Mouse (Mus musculus) testis, adult 2 months (tissue): ENCODE data around the gene Kat5.

Experiments used
- CTCF ChIP-seq: fragments of 200-500 bp; IDR thresholded peaks from 2 replicates; pipeline ENCODE4 v1.5.1; 2012; ENCODE audit warnings: low read depth, mild to moderate bottlenecking, inconsistent platforms, low read length, moderate library complexity; ENCODE audit not compliant: control insufficient read depth, insufficient read depth, insufficient replicate concordance
- POLR2A ChIP-seq: fragments of 200-500 bp; IDR thresholded peaks from 2 replicates; pipeline ENCODE4 v1.6.1; 2012; ENCODE audit warnings: low read depth, mild to moderate bottlenecking, inconsistent platforms, low read length, moderate library complexity; ENCODE audit not compliant: control insufficient read depth

DNA sequence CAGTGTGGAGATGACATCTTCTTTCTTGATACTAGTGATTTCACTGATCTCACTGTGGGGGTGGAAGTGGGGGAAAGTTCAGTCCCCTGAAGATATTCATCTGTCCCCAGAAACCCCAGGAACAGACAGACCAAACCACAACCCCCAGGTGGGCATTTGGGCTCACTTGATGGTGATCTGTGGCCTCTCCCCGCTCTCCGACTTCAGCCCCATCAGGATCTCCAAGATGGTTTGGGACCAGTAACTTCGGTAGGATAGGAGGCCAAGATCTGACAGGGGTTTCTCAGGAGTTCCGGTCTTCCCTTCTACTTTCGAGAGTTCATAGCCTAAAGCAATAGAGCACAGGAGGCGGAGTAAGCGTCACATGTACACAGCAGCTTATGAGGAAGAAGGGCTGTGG is 6.4 kb downstream of the Kat5 start:
- TF ChIP-seq CTCF (no peak), POLR2A (no peak)
